Mouse (Mus musculus): ENCODE data around the gene Ralgps1. TPM values are rescaled to one million over a fixed set of nuclear protein-coding genes. Genes with fewer than 3 reads are reported as not detected.

Ralgps1 gene
- polyA plus RNA-seq, 1 experiment, result 0.53 TPM

DNA sequence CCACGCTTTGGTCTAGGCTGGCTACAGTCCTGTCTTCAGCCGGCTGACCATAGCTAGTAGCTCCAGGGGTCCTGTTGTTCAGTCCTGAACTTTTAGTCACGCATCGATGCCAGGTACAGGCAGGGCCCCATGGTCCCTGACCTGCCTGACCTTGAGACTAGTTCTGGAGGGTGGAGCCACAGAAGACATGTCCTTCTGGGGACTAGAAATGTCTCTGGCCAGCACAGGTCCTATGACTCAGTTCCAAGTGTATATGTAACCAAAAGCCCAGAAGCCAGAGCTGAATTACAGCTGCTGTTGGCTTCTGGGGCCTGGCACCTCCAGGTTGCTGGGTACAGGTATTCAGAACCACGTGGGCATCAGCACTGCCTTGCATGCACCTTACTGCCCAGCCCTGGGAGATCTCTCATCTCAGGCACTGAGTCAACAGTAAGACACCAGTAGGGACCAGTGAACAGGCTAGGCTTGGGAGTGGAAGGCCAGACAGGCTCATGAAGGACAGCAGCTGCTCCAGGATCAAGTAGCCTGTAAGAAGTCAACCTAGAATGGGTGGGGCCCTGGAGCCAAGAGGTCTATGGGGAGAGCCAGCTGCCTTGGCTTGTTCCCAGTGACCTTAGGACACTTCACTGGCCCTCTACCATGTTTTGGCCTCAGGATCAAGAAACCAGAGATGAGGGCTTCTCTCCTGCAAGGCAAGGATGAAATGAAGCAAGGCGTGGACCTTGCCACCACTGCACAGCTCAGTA, 182.2 kb downstream of the Ralgps1 start:
- Histone ChIP-seq H3K27me3 (replicated peaks) (peaks cover 33% of the 10 kb centered on the region), H3K36me3 (replicated peaks; ENCODE audit: low read length) (no peaks in the 10 kb centered on the region), H3K4me1 (peaks cover 50% of the 10 kb centered on the region), H3K9me3 (no peaks in the 10 kb centered on the region), H3K4me3 (replicated peaks) (no peak overlapping the region)
- TF ChIP-seq GATA1 (IDR thresholded peaks at IDR 0.05; ENCODE audit: borderline replicate concordance, low read length) (no peak), FLI1 (IDR thresholded peaks at IDR 0.05; ENCODE audit: low read length) (no peak)

DNA sequence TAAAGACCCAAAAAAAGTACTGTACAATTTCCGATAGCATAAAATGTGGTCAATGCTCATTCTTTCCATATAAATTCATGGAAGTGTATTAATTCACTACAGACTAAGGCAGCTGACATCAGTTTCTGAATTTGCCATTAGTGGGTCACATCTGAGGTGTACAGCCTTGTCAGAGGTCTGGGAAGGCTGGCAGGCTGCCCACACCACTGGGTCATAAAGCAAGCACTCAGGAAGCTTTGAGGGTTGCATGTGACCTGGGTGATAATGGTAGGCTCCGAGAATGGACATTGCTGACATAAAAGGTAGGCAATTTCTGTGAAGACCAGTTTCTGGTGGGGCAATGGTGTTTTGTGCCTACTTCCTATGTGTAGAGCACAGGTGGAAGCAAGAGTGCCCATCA, 183.4 kb downstream of the Ralgps1 start:
- Histone ChIP-seq H3K4me3 (replicated peaks) (no peak overlapping the region), H3K27me3 (replicated peaks) (peaks cover 38% of the 10 kb centered on the region), H3K9me3 (no peaks in the 10 kb centered on the region), H3K36me3 (replicated peaks; ENCODE audit: low read length) (no peaks in the 10 kb centered on the region), H3K4me1 (peaks cover 56% of the 10 kb centered on the region)
- TF ChIP-seq GATA1 (IDR thresholded peaks at IDR 0.05; ENCODE audit: borderline replicate concordance, low read length) (no peak), FLI1 (IDR thresholded peaks at IDR 0.05; ENCODE audit: low read length) (no peak)

DNA sequence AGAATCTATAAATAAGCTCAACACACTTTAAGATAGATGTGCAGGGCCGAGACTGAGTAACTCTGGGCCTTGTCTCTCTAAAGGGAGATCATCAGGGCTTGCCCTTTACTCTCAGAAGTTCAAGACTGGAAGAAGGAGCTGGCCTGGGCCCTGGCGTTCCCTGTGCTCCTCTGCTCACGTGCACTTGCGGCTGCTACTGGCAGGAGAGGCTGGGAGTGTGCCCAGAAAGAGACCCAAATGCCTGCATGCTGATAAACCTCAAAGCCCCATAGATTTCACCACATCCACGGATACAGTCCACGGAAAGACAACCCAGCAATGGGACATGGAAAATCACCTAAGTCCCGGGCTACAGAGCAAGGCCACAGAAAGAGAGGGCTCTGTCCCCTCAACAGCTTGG, 184.8 kb downstream of the Ralgps1 start:
- Histone ChIP-seq H3K9me3 (no peaks in the 10 kb centered on the region), H3K27me3 (replicated peaks) (peaks cover 41% of the 10 kb centered on the region), H3K36me3 (replicated peaks; ENCODE audit: low read length) (no peaks in the 10 kb centered on the region), H3K4me3 (replicated peaks) (no peak overlapping the region), H3K4me1 (peaks cover 60% of the 10 kb centered on the region)
- no peak for TF ChIP-seq FLI1 (IDR thresholded peaks at IDR 0.05; ENCODE audit: low read length)
- TF ChIP-seq GATA1 (IDR thresholded peaks at IDR 0.05; ENCODE audit: borderline replicate concordance, low read length), result no peak

DNA sequence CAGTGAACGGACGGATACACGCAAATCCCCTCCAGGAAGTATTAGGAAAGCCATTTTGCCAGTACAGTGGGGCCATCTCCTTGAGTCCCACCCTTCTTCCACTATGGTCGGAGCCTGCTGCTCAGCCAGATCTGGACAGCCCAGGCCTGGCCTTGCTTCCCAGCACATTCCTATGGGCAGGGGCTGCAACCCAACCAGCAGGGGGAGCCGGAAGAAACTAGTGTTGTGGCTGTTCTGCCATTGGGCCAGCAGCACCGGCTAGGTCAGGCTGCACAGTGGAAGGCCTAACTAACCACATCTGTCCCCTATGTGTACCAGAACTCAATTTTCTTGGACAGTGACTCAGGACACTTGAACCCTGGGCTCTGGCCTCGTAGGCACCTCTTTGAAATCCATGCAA, 186.0 kb downstream of the Ralgps1 start:
- Histone ChIP-seq H3K9me3 (no peaks in the 10 kb centered on the region), H3K27me3 (replicated peaks) (peaks cover 38% of the 10 kb centered on the region), H3K4me1 (peaks cover 60% of the 10 kb centered on the region), H3K36me3 (replicated peaks; ENCODE audit: low read length) (no peaks in the 10 kb centered on the region), H3K4me3 (replicated peaks) (no peak overlapping the region)
- TF ChIP-seq FLI1 (IDR thresholded peaks at IDR 0.05; ENCODE audit: low read length) (no peak), GATA1 (IDR thresholded peaks at IDR 0.05; ENCODE audit: borderline replicate concordance, low read length) (no peak)

DNA sequence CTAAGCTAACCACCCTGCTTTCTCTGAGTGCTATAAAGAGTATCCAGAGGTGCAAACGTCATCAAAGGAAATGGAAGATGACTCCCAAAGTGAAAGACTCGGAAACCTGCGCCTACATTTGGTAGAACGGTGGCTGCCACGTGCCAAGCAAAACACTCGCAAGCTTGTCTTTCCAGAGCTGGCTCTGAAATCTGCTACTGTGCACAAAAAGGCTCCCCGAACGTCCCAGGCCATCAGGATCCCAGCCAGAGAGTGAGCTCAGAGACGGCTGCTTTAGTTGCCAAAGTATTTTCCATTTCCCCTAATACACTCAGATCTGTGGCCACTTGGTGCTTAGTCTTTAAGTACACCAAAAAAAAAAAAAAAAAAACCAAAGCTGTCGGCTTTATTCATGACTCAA, 186.6 kb downstream of the Ralgps1 start:
- H3K4me1 ChIP-seq, result peaks cover 54% of the 10 kb centered on the region
- TF ChIP-seq GATA1 (IDR thresholded peaks at IDR 0.05; ENCODE audit: borderline replicate concordance, low read length) (no peak), FLI1 (IDR thresholded peaks at IDR 0.05; ENCODE audit: low read length) (no peak)
- no peaks in the 10 kb centered on the region for H3K36me3 ChIP-seq (replicated peaks; ENCODE audit: low read length)
- peaks cover 40% of the 10 kb centered on the region for H3K27me3 ChIP-seq (replicated peaks)
- H3K9me3 ChIP-seq, result no peaks in the 10 kb centered on the region
- no peak overlapping the region for H3K4me3 ChIP-seq (replicated peaks)

DNA sequence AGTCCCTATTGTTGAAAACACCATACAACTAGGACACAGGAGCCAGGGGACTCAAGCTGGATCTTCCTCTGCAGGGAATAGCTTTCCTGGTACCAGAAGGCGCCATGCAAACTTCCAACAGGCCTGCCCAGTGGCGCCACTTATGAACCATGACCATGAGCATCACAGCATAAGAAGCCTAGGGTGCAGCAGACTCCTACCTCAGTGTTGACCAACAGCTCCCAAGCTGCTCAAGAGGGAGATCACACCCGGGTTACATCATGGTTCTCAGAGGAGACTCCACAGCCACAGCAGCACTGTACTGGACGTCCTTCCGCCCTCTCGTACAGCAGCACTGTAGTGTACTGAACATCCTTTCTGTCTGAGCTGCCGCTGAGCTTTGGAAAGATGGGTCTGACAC, 188.0 kb downstream of the Ralgps1 start:
- Histone ChIP-seq H3K4me3 (replicated peaks) (no peak overlapping the region), H3K36me3 (replicated peaks; ENCODE audit: low read length) (no peaks in the 10 kb centered on the region), H3K27me3 (replicated peaks) (peaks cover 41% of the 10 kb centered on the region), H3K9me3 (no peaks in the 10 kb centered on the region), H3K4me1 (peaks cover 46% of the 10 kb centered on the region)
- TF ChIP-seq GATA1 (IDR thresholded peaks at IDR 0.05; ENCODE audit: borderline replicate concordance, low read length) (no peak), FLI1 (IDR thresholded peaks at IDR 0.05; ENCODE audit: low read length) (no peak)

DNA sequence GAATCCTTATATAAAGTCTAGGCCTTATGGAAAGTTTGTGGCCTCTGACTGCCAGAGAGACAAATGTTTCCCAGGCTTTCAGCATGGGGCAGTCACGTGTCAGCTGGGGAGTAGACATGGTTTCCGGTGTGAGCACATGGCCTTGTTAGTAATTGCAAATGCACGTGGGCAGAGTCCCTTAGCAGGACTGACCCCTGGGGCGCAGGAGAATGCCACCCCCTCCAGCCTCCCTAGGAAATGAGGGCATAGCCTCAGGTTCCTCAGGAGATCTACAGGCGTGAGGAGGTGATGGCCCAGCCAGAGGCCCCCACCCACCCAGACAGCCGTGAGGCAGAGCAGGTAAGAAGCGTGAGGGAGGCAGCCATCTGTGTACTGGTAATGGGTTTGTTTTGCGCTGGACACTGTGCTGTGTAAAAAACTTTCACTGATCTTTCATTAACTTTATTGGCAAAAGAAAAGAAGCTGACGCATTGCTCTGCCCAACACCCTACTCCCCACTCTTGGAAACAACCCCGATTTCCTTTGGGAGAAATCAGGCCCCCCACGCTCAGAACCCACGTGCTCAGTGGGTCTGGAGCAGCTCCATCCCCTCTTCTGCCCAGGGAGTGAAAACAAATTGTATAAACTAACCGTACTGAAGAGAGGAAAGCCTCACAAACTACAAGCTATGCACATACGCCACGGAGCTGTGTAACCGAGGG, 191.2 kb downstream of the Ralgps1 start:
- no peak overlapping the region for H3K4me3 ChIP-seq (replicated peaks)
- H3K4me1 ChIP-seq, result peaks cover 35% of the 10 kb centered on the region
- no peaks in the 10 kb centered on the region for H3K9me3 ChIP-seq
- TF ChIP-seq FLI1 (IDR thresholded peaks at IDR 0.05; ENCODE audit: low read length), result no peak
- no peak for TF ChIP-seq GATA1 (IDR thresholded peaks at IDR 0.05; ENCODE audit: borderline replicate concordance, low read length)
- peaks cover 58% of the 10 kb centered on the region for H3K27me3 ChIP-seq (replicated peaks)
- H3K36me3 ChIP-seq (replicated peaks; ENCODE audit: low read length), result no peaks in the 10 kb centered on the region

DNA sequence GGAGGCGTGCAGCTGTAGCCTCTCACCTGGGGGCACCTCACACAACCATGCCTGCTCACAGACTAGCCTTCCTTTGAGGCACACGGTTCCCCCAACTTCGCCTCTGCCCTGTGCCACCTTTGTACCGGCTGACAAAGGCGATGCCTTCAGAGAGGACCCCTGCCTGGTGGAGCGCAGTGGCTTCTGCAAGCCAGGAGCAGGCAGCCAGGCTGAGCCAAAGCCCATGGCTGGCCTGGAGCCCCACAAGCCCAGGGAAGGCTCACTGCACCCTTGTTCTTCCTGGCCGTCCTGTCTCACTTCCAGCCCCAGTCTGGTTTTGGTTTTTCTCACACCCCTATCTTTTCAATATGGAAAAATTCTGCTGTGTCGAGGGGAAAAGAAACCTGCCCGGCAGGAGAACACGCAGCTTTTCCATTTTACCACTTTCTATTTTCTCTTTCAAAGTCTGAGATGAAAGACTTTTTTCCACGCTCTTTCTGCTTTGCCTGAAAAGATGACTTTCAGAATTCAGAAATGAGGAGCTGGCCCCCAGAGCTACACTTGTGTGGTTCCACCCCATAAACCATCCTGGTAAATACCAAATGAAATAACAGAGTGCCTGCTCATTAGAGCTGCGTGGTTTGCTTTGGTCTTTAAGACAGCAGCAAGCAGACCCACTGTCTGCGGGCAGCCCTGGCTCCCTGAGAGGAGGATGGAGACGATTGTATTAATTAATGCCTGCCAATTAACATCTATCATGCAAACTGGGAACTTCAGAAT, 191.9 kb downstream of the Ralgps1 start:
- Histone ChIP-seq H3K4me3 (replicated peaks) (no peak overlapping the region), H3K36me3 (replicated peaks; ENCODE audit: low read length) (no peaks in the 10 kb centered on the region), H3K27me3 (replicated peaks) (peaks cover 56% of the 10 kb centered on the region), H3K4me1 (peaks cover 35% of the 10 kb centered on the region), H3K9me3 (no peaks in the 10 kb centered on the region)
- no peak for TF ChIP-seq GATA1 (IDR thresholded peaks at IDR 0.05; ENCODE audit: borderline replicate concordance, low read length)
- no peak for TF ChIP-seq FLI1 (IDR thresholded peaks at IDR 0.05; ENCODE audit: low read length)

DNA sequence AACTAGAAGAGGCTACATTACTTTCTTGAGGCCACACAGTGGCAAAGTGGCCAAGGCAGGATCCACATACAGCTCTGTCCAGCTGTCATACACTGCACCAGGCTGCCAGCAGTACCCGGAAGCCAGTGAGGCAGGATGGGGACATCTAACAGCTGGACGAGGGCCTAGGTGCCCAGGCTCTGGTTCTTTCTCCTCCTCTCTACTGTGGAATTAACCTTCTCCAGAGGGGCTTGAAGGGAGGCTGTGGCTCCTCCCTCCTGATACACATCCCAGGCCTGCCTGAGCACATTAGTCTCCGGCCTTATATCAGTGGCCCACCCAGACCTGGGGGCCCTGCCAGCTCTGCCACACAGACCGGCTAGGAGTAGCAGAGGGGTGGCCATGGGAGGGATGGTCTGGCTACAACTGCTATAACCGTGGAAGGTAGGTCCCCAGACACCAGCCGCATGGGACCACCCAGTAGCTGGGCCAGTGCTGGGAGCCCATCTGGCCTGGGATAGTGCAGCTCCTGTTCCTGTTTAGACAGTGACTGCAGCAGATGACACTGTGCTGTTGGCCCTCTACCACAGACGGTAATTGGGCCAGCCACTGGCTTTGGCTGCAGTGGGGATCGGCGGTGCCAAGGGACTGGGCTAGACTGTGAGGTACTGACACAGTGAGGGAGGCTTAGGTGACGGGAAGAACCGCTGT, 192.9 kb downstream of the Ralgps1 start:
- no peak for TF ChIP-seq GATA1 (IDR thresholded peaks at IDR 0.05; ENCODE audit: borderline replicate concordance, low read length)
- no peak for TF ChIP-seq FLI1 (IDR thresholded peaks at IDR 0.05; ENCODE audit: low read length)
- Histone ChIP-seq H3K4me3 (replicated peaks) (no peak overlapping the region), H3K9me3 (no peaks in the 10 kb centered on the region), H3K27me3 (replicated peaks) (peaks cover 58% of the 10 kb centered on the region), H3K36me3 (replicated peaks; ENCODE audit: low read length) (no peaks in the 10 kb centered on the region), H3K4me1 (peaks cover 36% of the 10 kb centered on the region)
